8 mouse cellular contexts compared by ENCODE assay signal in the genomic region with DNA sequence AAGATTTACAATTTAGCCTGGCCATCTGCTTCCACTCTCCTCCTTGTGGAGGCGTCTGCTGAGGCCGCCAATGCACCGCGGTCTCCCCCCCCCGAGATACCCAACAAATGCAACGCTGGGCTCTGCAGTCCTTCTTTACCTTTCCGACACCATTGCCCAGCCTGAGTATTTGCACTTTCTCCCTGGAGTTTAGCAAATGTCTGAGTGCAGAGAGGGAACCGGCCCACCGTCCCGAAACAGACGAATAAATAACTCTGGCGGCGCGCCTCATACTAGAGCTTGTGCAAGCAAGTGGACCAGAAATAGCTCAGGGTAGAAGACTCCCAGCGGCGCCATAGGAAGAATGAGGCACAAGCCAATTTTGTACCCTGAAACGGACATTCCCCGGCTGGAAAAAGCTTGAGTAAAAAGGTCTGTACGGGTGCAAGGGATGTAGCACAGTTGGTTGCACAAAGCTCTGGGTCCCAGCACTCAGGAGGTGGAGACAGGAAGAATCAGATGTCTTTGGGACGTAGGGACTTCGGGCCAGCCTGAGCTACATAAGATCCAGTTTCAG. TPM values are rescaled to one million over a fixed set of nuclear protein-coding genes. Genes with fewer than 3 reads are reported as not detected.
A peak's percentile ranks its signal among the peaks of the same experiment; 100 is the strongest.
DNase-seq lines count a peak whose midpoint lies in the region; ATAC-seq and TF ChIP-seq lines count a peak whose summit lies in the region.

No protein-coding gene starts in this region.

- H3K36me3 ChIP-seq in forebrain, postnatal 0 days (ENCODE audit: insufficient read depth), result no peaks in the 10 kb centered on the region

- DNase-seq in R1 (ENCODE audit: low read depth, low spot score), result peak; percentile 67
- DNase-seq in cerebellum, adult 9-10 months, result peak; percentile 80
- peak; percentile 60 for DNase-seq in forebrain, postnatal 0 days
- DNase-seq in heart, postnatal 4 days, result peak; percentile 73
- DNase-seq in layer of hippocampus, postnatal 10 days (ENCODE audit: low spot score in 2 of 2), result peak; percentile 54 to 67
- peak; percentile 67 for DNase-seq in lung, postnatal 14 days
- DNase-seq in ovary, postnatal 36 days (ENCODE audit: low spot score), result peak; percentile 59

- peak overlapping the region; percentile 76 for H3K27ac ChIP-seq in forebrain, postnatal 0 days (ENCODE audit: low read depth, low read length)

- peak; percentile 8; the same call in 1 of the 2 replicates for ATAC-seq in forebrain, postnatal 0 days
- ATAC-seq in inflammation-experienced regulatory T-cells, adult 6 months, result no peak

- no peaks in the 10 kb centered on the region for H3K27me3 ChIP-seq in forebrain, postnatal 0 days (ENCODE audit: insufficient read depth, low read length)

- H3K9me3 ChIP-seq in forebrain, postnatal 0 days (ENCODE audit: low read length), result no peaks in the 10 kb centered on the region

- peaks cover 20% of the 10 kb centered on the region for H3K4me1 ChIP-seq in forebrain, postnatal 0 days (ENCODE audit: insufficient read depth)

- H3K9ac ChIP-seq in forebrain, postnatal 0 days, result peak overlapping the region; percentile 53

- no peak for TF ChIP-seq CTCF in forebrain, postnatal 0 days (IDR thresholded peaks at IDR 0.05; ENCODE audit: low read depth)

- 2% methylated on average over 21 of the region's 21 CpGs for WGBS in forebrain, postnatal 0 days

- peak overlapping the region; percentile 69 for H3K4me3 ChIP-seq in forebrain, postnatal 0 days (ENCODE audit: low read depth, low read length)

- H3K4me2 ChIP-seq in forebrain, postnatal 0 days (ENCODE audit: low read depth), result peak overlapping the region; percentile 60

RNA-seq across cellular contexts. Expression of gene Myl6b, which starts 0.7 kb away (rescaled TPM):
- 23.7 and 31.4 TPM in 2 replicates for total RNA-seq in forebrain, postnatal 0 days (2014; rRNA removed)
- polyA plus RNA-seq in forebrain, postnatal 0 days (2015; fragmentation: Nextera tagmentation; extraction: Ambion mirVana), result 4.5 and 4.8 TPM in 2 replicates
- 1 to 10 TPM; 3.7 TPM for total RNA-seq in heart, postnatal 4 days (2021)
- total RNA-seq in layer of hippocampus, postnatal 10 days (2021), result 10 to 100 TPM; 25.5 to 29.3 TPM
- 1 to 10 TPM; 2.7 to 4.6 (median 4.5) TPM for polyA plus RNA-seq in inflammation-experienced regulatory T-cells, adult 6 months (2017; shearing (Covaris generic))

RNA-seq across cellular contexts. Expression of gene Myl6, which starts 5.2 kb away (rescaled TPM):
- 694 and 855 TPM in 2 replicates for total RNA-seq in forebrain, postnatal 0 days (2014; rRNA removed)
- 844 and 972 TPM in 2 replicates for polyA plus RNA-seq in forebrain, postnatal 0 days (2015; fragmentation: Nextera tagmentation; extraction: Ambion mirVana)
- 100 to 1,000 TPM; 616 to 628 TPM for total RNA-seq in heart, postnatal 4 days (2021)
- 100 to 1,000 TPM; 608 to 632 TPM for total RNA-seq in layer of hippocampus, postnatal 10 days (2021)
- 1,000 to 10,000 TPM in 1 of 3 experiments, 100 to 1,000 TPM in 2; 949 to 1,454 (median 955) TPM for polyA plus RNA-seq in inflammation-experienced regulatory T-cells, adult 6 months (2017; shearing (Covaris generic))

RNA-seq across cellular contexts. Expression of gene Esyt1, which starts 26.5 kb away (rescaled TPM):
- total RNA-seq in forebrain, postnatal 0 days (2014; rRNA removed), result 9.9 and 14.8 TPM in 2 replicates
- polyA plus RNA-seq in forebrain, postnatal 0 days (2015; fragmentation: Nextera tagmentation; extraction: Ambion mirVana), result 4.4 and 5.3 TPM in 2 replicates
- 10 to 100 TPM; 28.4 to 31.3 TPM for total RNA-seq in heart, postnatal 4 days (2021)
- 10 to 100 TPM; 10.1 to 11.9 TPM for total RNA-seq in layer of hippocampus, postnatal 10 days (2021)
- 10 to 100 TPM; 68.4 to 89.7 (median 70.4) TPM for polyA plus RNA-seq in inflammation-experienced regulatory T-cells, adult 6 months (2017; shearing (Covaris generic))

RNA-seq across cellular contexts. Expression of gene Smarcc2, which starts 40.1 kb away (rescaled TPM):
- 197 and 223 TPM in 2 replicates for total RNA-seq in forebrain, postnatal 0 days (2014; rRNA removed)
- polyA plus RNA-seq in forebrain, postnatal 0 days (2015; fragmentation: Nextera tagmentation; extraction: Ambion mirVana), result 117 and 134 TPM in 2 replicates
- 10 to 100 TPM; 97.0 to 97.3 TPM for total RNA-seq in heart, postnatal 4 days (2021)
- total RNA-seq in layer of hippocampus, postnatal 10 days (2021), result 100 to 1,000 TPM; 205 to 222 TPM
- polyA plus RNA-seq in inflammation-experienced regulatory T-cells, adult 6 months (2017; shearing (Covaris generic)), result 10 to 100 TPM; 53.1 to 64.4 (median 57.2) TPM

RNA-seq across cellular contexts. Expression of gene Zc3h10, which starts 48.4 kb away (rescaled TPM):
- total RNA-seq in forebrain, postnatal 0 days (2014; rRNA removed), result 15.0 and 20.6 TPM in 2 replicates
- 12.7 and 12.8 TPM in 2 replicates for polyA plus RNA-seq in forebrain, postnatal 0 days (2015; fragmentation: Nextera tagmentation; extraction: Ambion mirVana)
- total RNA-seq in heart, postnatal 4 days (2021), result 1 to 10 TPM; 6.9 to 8.3 TPM
- 10 to 100 TPM; 12.2 to 14.0 TPM for total RNA-seq in layer of hippocampus, postnatal 10 days (2021)
- polyA plus RNA-seq in inflammation-experienced regulatory T-cells, adult 6 months (2017; shearing (Covaris generic)), result 1 to 10 TPM; 5.6 to 9.2 (median 6.0) TPM
